Mouse (Mus musculus): ENCODE data around the gene Fstl5.

The Fstl5 gene

GRCm38 (mm10) chr3:76508811-76509210 is 434.7 kb downstream of the Fstl5 start:
- DNase-seq (ENCODE audit: low read depth, low spot score) = no peak

- DNase-seq (ENCODE audit: low read depth, low spot score) = no peak
Observed at GRCm38 (mm10) chr3:76567346-76567745, 493.3 kb downstream of the Fstl5 start.

GRCm38 (mm10) chr3:76572478-76572877 is 498.4 kb downstream of the Fstl5 start:
- DNase-seq (ENCODE audit: low read depth, low spot score) = no peak

GRCm38 (mm10) chr3:76572920-76573541 is 499.0 kb downstream of the Fstl5 start:
- no peak for DNase-seq (ENCODE audit: low read depth, low spot score)

- no peak for DNase-seq (ENCODE audit: low read depth, low spot score)
Observed at GRCm38 (mm10) chr3:76593148-76593547, 519.1 kb downstream of the Fstl5 start.

- DNase-seq (ENCODE audit: low read depth, low spot score) = no peak
Observed at GRCm38 (mm10) chr3:76620044-76620443, 546.0 kb downstream of the Fstl5 start.

GRCm38 (mm10) chr3:76654243-76654642 is 580.2 kb downstream of the Fstl5 start:
- no peak for DNase-seq (ENCODE audit: low read depth, low spot score)

GRCm38 (mm10) chr3:76670859-76671258 is 596.8 kb downstream of the Fstl5 start:
- DNase-seq (ENCODE audit: low read depth, low spot score) = no peak

- no peak for DNase-seq (ENCODE audit: low read depth, low spot score)
Observed at GRCm38 (mm10) chr3:76676006-76676405, 601.9 kb downstream of the Fstl5 start.

GRCm38 (mm10) chr3:76679853-76680545 is 605.9 kb downstream of the Fstl5 start:
- DNase-seq (ENCODE audit: low read depth, low spot score) = no peak

- no peak for DNase-seq (ENCODE audit: low read depth, low spot score)
Observed at GRCm38 (mm10) chr3:76680546-76680883, 606.4 kb downstream of the Fstl5 start.

GRCm38 (mm10) chr3:76697134-76697629 is 623.1 kb downstream of the Fstl5 start:
- no peak for DNase-seq (ENCODE audit: low read depth, low spot score)

- no peak for DNase-seq (ENCODE audit: low read depth, low spot score)
Observed at GRCm38 (mm10) chr3:76739221-76739620, 665.2 kb downstream of the Fstl5 start.

Data from WW6 (cell line).